Mouse (Mus musculus) kidney, adult 2 months (tissue): Measurements from ENCODE around the gene Gm10188. TPM values are rescaled to one million over a fixed set of nuclear protein-coding genes. Genes with fewer than 3 reads are reported as not detected.

ENCODE experiments used
- DNase-seq: peaks from one replicate; pipeline ENCODE4 v3.0.0; 2021
- H3K27ac ChIP-seq: fragments of 200-500 bp; 2 replicates; pipeline ENCODE4 v1.5.1; 2012; ENCODE audit warnings: low read depth, low read length, control low read depth, inconsistent platforms; ENCODE audit not compliant: insufficient read depth
- H3K27me3 ChIP-seq: fragments of 200-500 bp; replicated peaks from 2 replicates; pipeline ENCODE4 v1.6.1; 2012; ENCODE audit warnings: mild to moderate bottlenecking, moderate library complexity, low read length, inconsistent platforms; ENCODE audit not compliant: control insufficient read depth, insufficient read depth
- H3K36me3 ChIP-seq: fragments of 200-500 bp; 2 replicates; pipeline ENCODE4 v1.6.1; 2012; ENCODE audit warnings: mild to moderate bottlenecking, moderate library complexity, low read length, inconsistent platforms; ENCODE audit not compliant: control insufficient read depth, insufficient read depth
- H3K4me1 ChIP-seq: fragments of 200-500 bp; 2 replicates; pipeline ENCODE4 v1.6.1; 2011; ENCODE audit warnings: low read length; ENCODE audit not compliant: control insufficient read depth, insufficient read depth
- H3K4me3 ChIP-seq: fragments of 200-500 bp; 2 replicates; pipeline ENCODE4 v1.5.1; 2011; ENCODE audit warnings: mild to moderate bottlenecking, low read depth, low read length, control low read depth; ENCODE audit not compliant: insufficient read depth
- CTCF ChIP-seq: fragments of 200-500 bp; conservative IDR thresholded peaks from 2 replicates; pipeline ENCODE4 v1.5.1; 2011; ENCODE audit warnings: low read depth, mild to moderate bottlenecking, control low read depth, low read length, moderate library complexity, mixed read lengths; ENCODE audit not compliant: insufficient read depth, insufficient read length
- POLR2A ChIP-seq: fragments of 200-500 bp; IDR thresholded peaks from one replicate; pipeline ENCODE4 v1.6.1; 2011; ENCODE audit warnings: low read depth, low read length, control low read depth
- WGBS: fragments of 180-500 bp; shearing (Covaris S2); methylation state at CpG from one replicate; pipeline ENCODE4 v1.1.7; 2018; 5-methylcytosine and 5-hydroxymethylcytosine counted together
- polyA plus RNA-seq: library from polyadenylated mRNA; depleted of rRNA; stranded (reverse); fragments of >200 nt; gene quantifications from 2 replicates; pipeline ENCODE4 v1.2.3, GENCODE M21; 2012

The Gm10188 gene
- polyA plus RNA-seq, 1 experiment: not detected

- no peak for DNase-seq
- H3K27me3 ChIP-seq: no peaks in the 10 kb centered on the region
- WGBS: 34% methylated on average over 12 of the region's 12 CpGs
- no peak overlapping the region for H3K4me3 ChIP-seq
- H3K4me1 ChIP-seq: no peaks in the 10 kb centered on the region
- no peak overlapping the region for H3K27ac ChIP-seq
- TF ChIP-seq CTCF (no peak), POLR2A (no peak)
- H3K36me3 ChIP-seq: no peaks in the 10 kb centered on the region
These were observed 29.6 kb downstream of the Gm10188 start for GRCm38 (mm10) chr1:132199934-132200333.

DNA sequence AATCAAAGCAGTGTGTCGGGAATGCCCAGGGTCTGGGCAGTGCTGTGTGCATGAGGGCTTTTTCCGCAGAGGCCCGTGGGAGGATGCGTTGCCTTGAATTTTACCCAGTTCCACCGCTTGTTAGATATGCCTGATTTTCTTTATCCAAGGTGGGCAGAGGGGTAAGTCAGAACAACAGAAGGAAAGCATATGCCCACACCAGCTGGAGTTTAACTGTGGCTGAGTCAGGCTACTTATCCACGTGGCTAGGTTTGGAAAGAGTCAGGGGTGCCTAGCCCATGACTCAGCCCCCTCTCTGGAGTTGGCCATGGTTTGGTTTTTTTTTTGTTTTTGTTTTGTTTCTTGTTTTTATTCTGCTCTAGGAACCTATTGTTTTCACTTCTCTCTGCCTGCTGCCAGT is 30.3 kb downstream of the Gm10188 start:
- no peak overlapping the region for H3K27ac ChIP-seq
- H3K4me3 ChIP-seq: no peak overlapping the region
- no peaks in the 10 kb centered on the region for H3K36me3 ChIP-seq
- DNase-seq: no peak
- no peaks in the 10 kb centered on the region for H3K27me3 ChIP-seq
- 75% methylated on average over 6 of the region's 6 CpGs for WGBS
- TF ChIP-seq CTCF (no peak), POLR2A (no peak)
- no peaks in the 10 kb centered on the region for H3K4me1 ChIP-seq

GRCm38 (mm10) chr1:132198401-132199071 is 31.0 kb downstream of the Gm10188 start:
- H3K4me3 ChIP-seq: no peak overlapping the region
- H3K27ac ChIP-seq: no peak overlapping the region
- no peak for DNase-seq
- 85% methylated on average over 16 of the region's 16 CpGs for WGBS
- no peaks in the 10 kb centered on the region for H3K27me3 ChIP-seq
- H3K36me3 ChIP-seq: no peaks in the 10 kb centered on the region
- no peaks in the 10 kb centered on the region for H3K4me1 ChIP-seq
- no peak for TF ChIP-seq POLR2A
- TF ChIP-seq CTCF: no peak

- H3K27ac ChIP-seq: no peak overlapping the region
- WGBS: 41% methylated on average over 9 of the region's 9 CpGs
- H3K27me3 ChIP-seq: no peaks in the 10 kb centered on the region
- H3K4me3 ChIP-seq: no peak overlapping the region
- no peaks in the 10 kb centered on the region for H3K4me1 ChIP-seq
- no peaks in the 10 kb centered on the region for H3K36me3 ChIP-seq
- no peak for DNase-seq
- TF ChIP-seq POLR2A (no peak), CTCF (no peak)
These were observed 31.9 kb downstream of the Gm10188 start for GRCm38 (mm10) chr1:132197666-132198065.

GRCm38 (mm10) chr1:132196337-132196736 is 33.2 kb downstream of the Gm10188 start:
- H3K27ac ChIP-seq: no peak overlapping the region
- H3K27me3 ChIP-seq: no peaks in the 10 kb centered on the region
- no peaks in the 10 kb centered on the region for H3K4me1 ChIP-seq
- 45% methylated on average over 7 of the region's 7 CpGs for WGBS
- DNase-seq: no peak
- no peaks in the 10 kb centered on the region for H3K36me3 ChIP-seq
- no peak overlapping the region for H3K4me3 ChIP-seq
- TF ChIP-seq CTCF: no peak
- TF ChIP-seq POLR2A: no peak

GRCm38 (mm10) chr1:132195681-132196080 is 33.9 kb downstream of the Gm10188 start:
- no peak for TF ChIP-seq POLR2A
- TF ChIP-seq CTCF: no peak
- H3K36me3 ChIP-seq: no peaks in the 10 kb centered on the region
- whole genome bisulfite sequencing: 71% methylated on average over 5 of the region's 5 CpGs
- no peaks in the 10 kb centered on the region for H3K4me1 ChIP-seq
- H3K4me3 ChIP-seq: no peak overlapping the region
- DNase-seq: no peak
- H3K27ac ChIP-seq: no peak overlapping the region
- H3K27me3 ChIP-seq: peaks cover 2% of the 10 kb centered on the region; the same call in 1 of the 2 replicates

- Histone ChIP-seq H3K27me3 (peaks cover 2% of the 10 kb centered on the region; the same call in 1 of the 2 replicates), H3K4me3 (no peak overlapping the region), H3K36me3 (no peaks in the 10 kb centered on the region), H3K27ac (no peak overlapping the region), H3K4me1 (no peaks in the 10 kb centered on the region)
- TF ChIP-seq CTCF (no peak), POLR2A (no peak)
- no peak for DNase-seq
- WGBS: 87% methylated on average over 9 of the region's 9 CpGs
These were observed 34.5 kb downstream of the Gm10188 start for GRCm38 (mm10) chr1:132195100-132195499.

- DNase-seq: no peak
- peaks cover 2% of the 10 kb centered on the region; the same call in 1 of the 2 replicates for H3K27me3 ChIP-seq
- TF ChIP-seq CTCF (no peak), POLR2A (no peak)
- H3K4me3 ChIP-seq: no peak overlapping the region
- 60% methylated on average over 3 of the region's 3 CpGs for WGBS
- no peaks in the 10 kb centered on the region for H3K4me1 ChIP-seq
- no peaks in the 10 kb centered on the region for H3K36me3 ChIP-seq
- H3K27ac ChIP-seq: no peak overlapping the region
These were observed 34.9 kb downstream of the Gm10188 start for GRCm38 (mm10) chr1:132194624-132195023.
